Mouse (Mus musculus) E14TG2a.4 (cell line): ENCODE data around the gene Dnph1.
"Not testable (repeated sequence)": the region's sequence is repeated elsewhere in the genome, so short reads cannot be mapped to it uniquely, and the experiment has no call there.

Experiments
- H3K27me3 ChIP-seq: 2 replicates; pipeline ENCODE4 v1.6.1; 2014; ENCODE audit warnings: low read length, control low read depth; ENCODE audit not compliant: insufficient read depth
- H3K36me3 ChIP-seq: 2 replicates; pipeline ENCODE4 v1.6.1; 2014; ENCODE audit warnings: low read length, control low read depth; ENCODE audit not compliant: insufficient read depth
- H3K4me1 ChIP-seq: replicated peaks from 2 replicates; pipeline ENCODE4 v1.6.1; 2014; ENCODE audit warnings: low read depth, low read length, control low read depth
- H3K4me3 ChIP-seq: replicated peaks from 2 replicates; pipeline ENCODE4 v1.5.1; 2014; ENCODE audit warnings: mild to moderate bottlenecking, low read length
- H3K9me3 ChIP-seq: 2 replicates; pipeline ENCODE4 v1.6.1; 2014; ENCODE audit warnings: low read length, control low read depth
- CTCF ChIP-seq: conservative IDR thresholded peaks from 2 replicates; pipeline ENCODE4 v1.5.1; 2014; ENCODE audit warnings: low read length
- NANOG ChIP-seq: IDR thresholded peaks from 2 replicates; pipeline ENCODE4 v1.6.1; 2014; ENCODE audit warnings: borderline replicate concordance, low read length, mixed read lengths
- POU5F1 ChIP-seq: IDR thresholded peaks from 2 replicates; pipeline ENCODE4 v1.6.1; 2014; ENCODE audit warnings: low read length, borderline replicate concordance

The Dnph1 gene

DNA sequence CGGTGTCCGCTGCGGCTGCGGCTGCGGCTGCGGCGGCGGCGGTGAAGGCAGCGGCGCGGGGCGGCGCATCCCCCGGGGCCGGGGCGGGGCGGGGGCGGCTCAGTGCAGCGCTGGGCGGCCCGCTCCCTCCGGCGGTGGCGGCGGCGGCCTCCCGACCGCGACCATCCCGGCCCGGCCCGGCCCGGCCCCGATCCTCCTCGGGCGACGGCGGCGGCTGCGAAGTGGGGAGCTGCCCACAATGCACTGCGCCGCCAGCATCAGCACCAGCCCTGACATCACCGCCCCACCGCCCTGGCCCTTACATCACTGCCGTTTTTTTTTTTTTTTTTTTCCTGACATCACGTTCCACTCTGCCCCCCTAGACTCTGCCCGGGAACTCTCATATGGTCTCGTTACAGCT is 9.1 kb upstream of the Dnph1 start, which contains the start of gene Ttbk1:
TSS of gene Ttbk1 (minus strand) at position 245 of the 400 bp plus-strand sequence.
- Histone ChIP-seq H3K4me3 (peak within 1 kb of the TSS; percentile 69), H3K27me3 (peaks cover 72% of the 10 kb centered on the region), H3K36me3 (no peaks in the 10 kb centered on the region), H3K4me1 (peaks cover 26% of the 10 kb centered on the region), H3K9me3 (no peaks in the 10 kb centered on the region)
- TF ChIP-seq CTCF (no peak), NANOG (no peak), POU5F1 (no peak)

DNA sequence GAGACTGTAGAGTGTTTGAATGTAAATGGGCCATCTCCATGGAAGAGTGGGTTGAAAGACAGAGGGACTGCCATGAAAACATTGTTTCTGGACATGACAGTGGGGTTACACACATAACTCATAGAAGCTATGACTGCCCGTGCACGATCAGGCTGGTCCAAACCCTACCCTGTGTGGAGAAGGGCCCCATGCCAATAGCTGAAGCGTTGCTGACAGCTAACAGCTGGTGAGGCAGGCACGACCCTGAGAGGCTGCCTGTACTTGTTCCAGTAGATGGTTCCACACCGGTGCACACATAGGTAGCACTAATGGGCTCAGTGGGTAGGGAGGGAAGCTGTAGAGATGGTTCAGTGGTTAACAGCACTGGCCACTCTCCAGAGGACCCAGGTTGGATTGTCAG is 1.0 kb upstream of the Dnph1 start:
- TF ChIP-seq POU5F1 (no peak), CTCF (no peak), NANOG (no peak)

DNA sequence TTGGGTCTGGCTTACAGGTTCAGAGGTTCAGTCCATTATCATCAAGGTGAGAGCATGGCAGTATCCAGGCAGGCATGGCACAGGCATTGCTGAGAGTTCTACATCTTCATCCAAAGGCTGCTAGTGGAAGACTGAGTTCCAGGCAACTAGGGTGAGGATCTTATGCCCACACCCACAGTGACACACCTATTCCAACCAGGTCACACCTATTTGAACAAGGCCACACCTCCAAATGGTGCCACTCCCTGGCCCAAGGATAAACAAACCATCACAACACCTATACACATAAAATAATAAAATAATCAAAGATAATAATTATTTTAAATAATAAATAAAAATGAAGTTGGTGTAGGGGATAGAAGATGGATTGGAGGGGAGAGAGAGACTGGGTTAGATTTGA is 430 bp upstream of the Dnph1 start:
- not testable (repeated sequence) for H3K9me3 ChIP-seq, H3K4me3 ChIP-seq
- Histone ChIP-seq H3K4me1 (peaks cover 42% of the 10 kb centered on the region), H3K27me3 (peaks cover 26% of the 10 kb centered on the region), H3K36me3 (peaks cover 35% of the 10 kb centered on the region)

More for the DNA sequence above, 1.0 kb upstream of the Dnph1 start:
- Histone ChIP-seq H3K4me1 (peaks cover 36% of the 10 kb centered on the region), H3K36me3 (peaks cover 29% of the 10 kb centered on the region), H3K4me3 (no peak overlapping the region), H3K27me3 (peaks cover 27% of the 10 kb centered on the region), H3K9me3 (no peaks in the 10 kb centered on the region)

DNA sequence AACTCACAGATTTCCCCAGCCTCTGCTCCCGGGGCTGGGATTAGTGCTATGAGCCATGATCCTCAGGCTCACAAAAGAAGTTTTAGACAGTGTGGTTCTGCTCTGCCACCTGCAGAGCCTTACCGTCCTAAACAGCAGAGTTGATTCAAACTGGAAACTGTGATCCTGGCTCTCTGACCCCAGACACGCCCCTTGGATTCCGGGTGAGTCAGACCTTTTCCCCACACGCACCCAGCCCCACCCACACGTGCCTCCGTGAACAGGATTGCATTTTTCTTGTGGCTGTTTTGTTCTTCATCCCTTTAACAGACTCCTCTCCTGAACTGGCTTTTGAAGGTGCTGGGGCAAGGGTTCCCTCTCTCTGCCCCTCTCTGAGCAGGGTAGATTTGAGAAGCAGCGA is 1.4 kb downstream of the Dnph1 start:
- Histone ChIP-seq H3K4me3 (peak overlapping the region; percentile 96), H3K27me3 (peaks cover 16% of the 10 kb centered on the region), H3K36me3 (peaks cover 41% of the 10 kb centered on the region), H3K9me3 (no peaks in the 10 kb centered on the region), H3K4me1 (peaks cover 60% of the 10 kb centered on the region)
- no peak for TF ChIP-seq POU5F1

DNA sequence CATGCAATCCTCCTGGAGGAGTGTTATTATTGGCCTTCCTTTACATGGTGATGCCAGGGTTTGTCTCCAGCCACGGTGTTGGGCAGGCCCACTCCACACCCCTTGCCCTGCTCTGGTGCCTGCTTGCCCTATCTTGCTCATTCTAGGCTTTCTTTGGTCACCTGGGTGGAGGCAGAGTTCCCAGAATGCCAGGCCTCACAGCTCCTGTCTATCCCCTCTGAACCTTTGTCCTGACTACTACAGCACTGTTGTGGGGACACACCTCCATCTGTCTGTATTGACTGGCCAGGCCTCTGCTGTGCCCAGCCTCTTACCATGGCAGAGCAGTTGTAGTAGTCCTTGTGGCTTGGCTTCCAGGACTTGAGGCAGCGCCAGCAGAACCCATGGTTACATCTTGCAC is 6.3 kb downstream of the Dnph1 start:
- H3K4me3 ChIP-seq = no peak overlapping the region
- H3K9me3 ChIP-seq = no peaks in the 10 kb centered on the region
- H3K4me1 ChIP-seq = peaks cover 61% of the 10 kb centered on the region
- no peaks in the 10 kb centered on the region; the same call in 1 of the 2 replicates for H3K27me3 ChIP-seq
- peaks cover 39% of the 10 kb centered on the region for H3K36me3 ChIP-seq
- TF ChIP-seq NANOG (no peak), POU5F1 (no peak), CTCF (no peak)

DNA sequence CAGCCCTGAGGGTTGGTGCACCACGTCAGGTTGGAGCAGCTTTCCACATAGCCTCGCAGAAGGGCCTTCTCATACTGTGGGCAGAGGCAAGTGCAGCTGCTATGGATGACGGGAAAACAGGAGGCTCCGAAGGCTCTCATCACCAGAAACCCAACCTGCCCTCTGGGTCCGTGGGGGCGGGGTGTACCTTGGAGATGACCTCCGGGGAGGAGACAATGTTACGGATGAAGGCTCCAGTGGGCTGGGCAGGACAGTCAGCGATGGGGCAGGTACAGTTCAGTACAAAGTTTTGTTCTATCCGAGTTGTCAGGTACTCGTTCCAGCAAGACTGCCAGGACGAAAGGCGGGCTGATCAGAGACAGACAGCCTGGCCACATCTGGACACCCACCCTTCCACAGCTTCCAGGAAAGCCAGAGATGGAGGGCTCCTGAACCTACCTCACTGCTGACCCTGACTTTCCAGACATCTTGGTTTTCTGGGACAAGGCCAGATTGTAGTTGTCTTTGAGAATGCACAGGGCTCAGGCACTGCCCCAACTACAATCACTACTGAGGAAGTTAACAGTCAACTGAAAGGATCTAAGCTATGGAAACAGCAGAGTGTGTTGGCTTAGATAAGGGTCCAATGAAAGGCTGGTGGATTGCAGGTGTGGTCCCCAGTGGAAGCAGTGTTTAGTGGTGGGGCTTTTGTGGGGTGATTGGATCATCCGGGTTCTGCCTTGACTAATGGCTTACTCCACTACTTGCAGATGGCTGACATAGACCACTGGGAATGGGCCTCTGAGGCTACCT is 7.5 kb downstream of the Dnph1 start:
- Histone ChIP-seq H3K9me3 (no peaks in the 10 kb centered on the region), H3K4me3 (peak overlapping the region; percentile 61), H3K4me1 (peaks cover 49% of the 10 kb centered on the region), H3K36me3 (peaks cover 27% of the 10 kb centered on the region), H3K27me3 (no peaks in the 10 kb centered on the region; the same call in 1 of the 2 replicates)
- no peak for TF ChIP-seq NANOG
- TF ChIP-seq CTCF = no peak
- no peak for TF ChIP-seq POU5F1

DNA sequence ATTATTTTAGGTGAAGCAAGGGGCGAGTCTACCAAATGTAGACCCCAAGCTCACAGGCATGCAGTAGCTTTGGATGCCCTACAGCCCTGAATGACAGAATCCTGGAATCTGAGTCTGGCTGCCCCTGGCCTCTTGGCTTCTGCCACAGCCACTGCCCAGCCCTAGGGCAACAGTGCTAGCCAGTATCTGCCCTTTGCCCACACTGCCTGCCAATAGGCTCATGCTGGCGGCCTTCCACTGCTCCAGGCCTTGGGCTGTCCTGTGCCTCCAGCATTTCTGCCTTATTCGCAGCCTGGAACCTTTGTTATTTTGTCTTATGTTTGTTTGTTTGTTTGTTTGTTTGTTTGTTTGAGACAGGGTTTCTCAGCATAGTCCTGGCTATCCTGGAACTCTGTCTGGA is 9.1 kb downstream of the Dnph1 start:
- Histone ChIP-seq H3K4me1 (peaks cover 36% of the 10 kb centered on the region), H3K9me3 (no peaks in the 10 kb centered on the region), H3K4me3 (no peak overlapping the region), H3K36me3 (peaks cover 11% of the 10 kb centered on the region), H3K27me3 (no peaks in the 10 kb centered on the region; the same call in 1 of the 2 replicates)
- TF ChIP-seq CTCF = no peak
- no peak for TF ChIP-seq POU5F1
- TF ChIP-seq NANOG = no peak

DNA sequence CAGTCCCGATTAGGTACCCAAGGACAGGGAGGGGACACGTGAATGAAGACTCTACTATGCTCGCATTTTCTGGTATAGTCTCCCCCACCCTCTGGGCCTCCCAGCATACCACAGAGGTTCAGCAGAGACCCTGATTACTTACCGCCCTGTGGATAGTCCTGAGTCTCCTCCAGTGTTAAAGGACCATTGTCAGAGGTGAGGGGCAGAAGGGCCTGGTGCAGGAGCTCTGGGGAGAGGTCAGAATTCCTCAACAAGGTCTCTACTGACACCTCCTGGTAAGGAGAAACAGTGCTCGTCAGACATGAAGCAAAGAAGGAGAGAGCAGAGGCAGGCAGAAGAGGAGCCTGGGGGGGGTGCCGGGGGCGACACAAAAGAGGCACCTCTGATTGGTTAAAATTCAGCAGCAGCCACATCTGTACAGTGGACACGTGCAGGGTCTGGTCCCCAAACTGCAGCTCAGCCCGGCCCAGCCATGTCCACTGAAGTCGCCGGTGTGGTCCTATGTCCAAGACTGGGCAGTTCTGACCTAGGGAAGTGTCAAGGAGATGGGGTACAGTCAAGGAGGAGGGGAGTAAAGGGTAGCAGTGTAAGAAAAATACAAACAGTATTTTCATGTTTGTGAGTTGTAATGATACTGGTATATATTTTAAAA is 14.7 kb downstream of the Dnph1 start:
- H3K36me3 ChIP-seq = no peaks in the 10 kb centered on the region
- H3K9me3 ChIP-seq = no peaks in the 10 kb centered on the region
- H3K4me3 ChIP-seq = no peak overlapping the region
- TF ChIP-seq CTCF (peak; percentile 32), POU5F1 (no peak)
- H3K4me1 ChIP-seq = peaks cover 8% of the 10 kb centered on the region
- H3K27me3 ChIP-seq = no peaks in the 10 kb centered on the region; the same call in 1 of the 2 replicates

DNA sequence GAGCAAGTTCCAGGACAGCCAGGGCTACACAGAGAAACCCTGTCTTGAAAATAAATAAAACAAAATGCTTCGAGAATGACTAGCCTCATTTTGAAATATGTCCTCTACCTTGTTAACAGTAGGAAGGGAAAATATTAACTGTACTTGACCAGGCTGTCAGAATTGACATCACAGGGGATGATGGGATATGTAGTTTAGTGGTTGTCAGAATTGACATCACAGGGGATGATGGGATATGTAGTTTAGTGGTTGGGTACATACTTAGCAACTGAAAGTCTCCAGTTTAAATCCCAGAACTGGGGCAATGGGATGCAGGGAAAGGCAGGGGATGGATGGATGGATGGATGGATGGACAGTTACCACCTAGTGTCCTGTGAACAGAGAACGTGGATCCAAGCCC is 16.8 kb downstream of the Dnph1 start:
- H3K27me3 ChIP-seq = no peaks in the 10 kb centered on the region
- TF ChIP-seq NANOG (no peak), CTCF (no peak), POU5F1 (no peak)

More for the DNA sequence above, 16.8 kb downstream of the Dnph1 start:
- no peaks in the 10 kb centered on the region for H3K9me3 ChIP-seq
- H3K36me3 ChIP-seq = no peaks in the 10 kb centered on the region
- H3K4me1 ChIP-seq = peaks cover 8% of the 10 kb centered on the region
- no peak overlapping the region for H3K4me3 ChIP-seq
